Mouse (Mus musculus): Measurements from ENCODE around the gene Dnttip2. TPM values are rescaled to one million over a fixed set of nuclear protein-coding genes. Genes with fewer than 3 reads are reported as not detected.

The Dnttip2 gene
- total RNA-seq, 2 experiments from 2014 or later, result 29.5 to 33.4 TPM

GRCm38 (mm10) chr3:122292300-122293222 lies 18.4 kb downstream of the Dnttip2 start:
- peak overlapping the region; percentile 99 for H3K4me3 ChIP-seq
- intact Hi-C loops (cut with DNase I), result loop anchor here (1.0 to 10.0 kb wide), 2 partner anchors 327 to 632 kb away; partner anchors contain the start of genes 1810037I17Rik and Fnbp1l
- no peak; the same call in none of the 2 replicates for TF ChIP-seq CTCF (IDR thresholded peaks at IDR 0.05)
- DNase-seq (ENCODE audit: extremely low spot score in 1 of 2, low spot score in 2 of 2), result peak; percentile 87 to 89
- H3K27ac ChIP-seq, result peak overlapping the region; percentile 99

- Histone ChIP-seq H3K4me3 (peak overlapping the region; percentile 99), H3K27ac (peak overlapping the region; percentile 99)
- DNase-seq (ENCODE audit: extremely low spot score in 1 of 2, low spot score in 2 of 2), result peak in 1 of 2 experiments; percentile 70
- intact Hi-C loops (cut with DNase I), result loop anchor here (1.0 to 10.0 kb wide), 2 partner anchors 326 to 631 kb away; partner anchors contain the start of genes 1810037I17Rik and Fnbp1l
- TF ChIP-seq CTCF (IDR thresholded peaks at IDR 0.05), result no peak
Measured at GRCm38 (mm10) chr3:122293223-122293953, 19.2 kb downstream of the Dnttip2 start.

- intact Hi-C loops (cut with DNase I), result loop anchor here (1.0 to 10.0 kb wide), 2 partner anchors 325 to 631 kb away; partner anchors contain the start of genes 1810037I17Rik and Fnbp1l
- peak within 1 kb of the TSS; percentile 99 for H3K4me3 ChIP-seq
- TF ChIP-seq CTCF (IDR thresholded peaks at IDR 0.05), result no peak
- peak; percentile 88 to 91 for DNase-seq (ENCODE audit: extremely low spot score in 1 of 2, low spot score in 2 of 2)
- H3K27ac ChIP-seq, result peak within 1 kb of the TSS; percentile 99
Measured at GRCm38 (mm10) chr3:122293954-122294850, 20.0 kb downstream of the Dnttip2 start, which contains the start of gene Bcar3. TSS of gene Bcar3 (plus strand) at chr3:122294136.

GRCm38 (mm10) chr3:122295511-122295910 lies 21.3 kb downstream of the Dnttip2 start:
- peak; percentile 62 to 67 for DNase-seq (ENCODE audit: extremely low spot score in 1 of 2, low spot score in 2 of 2)
- Histone ChIP-seq H3K4me3 (no peak overlapping the region), H3K27ac (peak overlapping the region; percentile 99)
- intact Hi-C loops (cut with DNase I), result loop anchor here (1.0 to 10.0 kb wide), 3 partner anchors 172 to 629 kb away; partner anchors contain the start of gene 1810037I17Rik
- peak; percentile 75 for TF ChIP-seq CTCF (IDR thresholded peaks at IDR 0.05)

- DNase-seq (ENCODE audit: extremely low spot score in 1 of 2, low spot score in 2 of 2), result no peak
- H3K27ac ChIP-seq, result no peak overlapping the region
- no peak overlapping the region for H3K4me3 ChIP-seq
- TF ChIP-seq CTCF (IDR thresholded peaks at IDR 0.05), result no peak
- intact Hi-C loops (cut with DNase I), result loop anchor here (5.0 to 10.0 kb wide), 2 partner anchors 170 to 628 kb away; partner anchors contain the start of gene 1810037I17Rik
Measured at GRCm38 (mm10) chr3:122296979-122297378, 22.8 kb downstream of the Dnttip2 start.

GRCm38 (mm10) chr3:122300983-122301919 lies 27.1 kb downstream of the Dnttip2 start:
- peak; percentile 63 to 77 for DNase-seq (ENCODE audit: extremely low spot score in 1 of 2, low spot score in 2 of 2)
- intact Hi-C loops (cut with DNase I), result no loop called here
- TF ChIP-seq CTCF (IDR thresholded peaks at IDR 0.05), result no peak; the same call in 1 of the 2 replicates
- Histone ChIP-seq H3K4me3 (no peak overlapping the region), H3K27ac (peak overlapping the region; percentile 29; the same call in 1 of the 2 replicates)

- no peak for DNase-seq (ENCODE audit: extremely low spot score in 1 of 2, low spot score in 2 of 2)
- no peak for TF ChIP-seq CTCF (IDR thresholded peaks at IDR 0.05)
- Histone ChIP-seq H3K4me3 (no peak overlapping the region), H3K27ac (no peak overlapping the region)
- intact Hi-C loops (cut with DNase I), result no loop called here
Measured at GRCm38 (mm10) chr3:122304560-122304959, 30.4 kb downstream of the Dnttip2 start.

- intact Hi-C loops (cut with DNase I), result no loop called here
- TF ChIP-seq CTCF (IDR thresholded peaks at IDR 0.05), result no peak
- Histone ChIP-seq H3K27ac (no peak overlapping the region), H3K4me3 (no peak overlapping the region)
- no peak for DNase-seq (ENCODE audit: extremely low spot score in 1 of 2, low spot score in 2 of 2)
Measured at GRCm38 (mm10) chr3:122307894-122308671, 33.9 kb downstream of the Dnttip2 start.

- intact Hi-C loops (cut with DNase I), result no loop called here
- no peak for TF ChIP-seq CTCF (IDR thresholded peaks at IDR 0.05)
Measured at GRCm38 (mm10) chr3:122308981-122309380, 34.8 kb downstream of the Dnttip2 start.

More at GRCm38 (mm10) chr3:122308981-122309380, 34.8 kb downstream of the Dnttip2 start:
- Histone ChIP-seq H3K4me3 (no peak overlapping the region), H3K27ac (no peak overlapping the region)
- no peak for DNase-seq (ENCODE audit: extremely low spot score in 1 of 2, low spot score in 2 of 2)
